Mouse (Mus musculus) neural tube, embryonic 14.5 days (tissue): ENCODE results near the gene Spem1. TPM values are rescaled to one million over a fixed set of nuclear protein-coding genes. Genes with fewer than 3 reads are reported as not detected.

Experiments used
- ATAC-seq: fragments of 200-750 bp; cut with Nextera tagmentation; 2 replicates; pipeline ENCODE4 v1.8.0; 2017; ENCODE audit warnings: low read depth, mild to moderate bottlenecking, moderate TSS enrichment, moderate library complexity
- H3K27ac ChIP-seq: fragments of 300-500 bp; sonication (generic); 2 replicates; pipeline ENCODE4 v1.5.1; 2014; ENCODE audit warnings: low read depth, mild to moderate bottlenecking, control low read depth, low read length, moderate library complexity, mixed read lengths
- H3K27me3 ChIP-seq: fragments of 300-500 bp; sonication (generic); 2 replicates; pipeline ENCODE4 v1.6.1; 2014; ENCODE audit warnings: low read length; ENCODE audit not compliant: control insufficient read depth, insufficient read depth
- H3K36me3 ChIP-seq: fragments of 300-500 bp; sonication (generic); 2 replicates; pipeline ENCODE4 v1.6.1; 2014; ENCODE audit warnings: low read length, mixed read lengths; ENCODE audit not compliant: control insufficient read depth, insufficient read depth
- H3K4me1 ChIP-seq: fragments of 300-500 bp; sonication (generic); 2 replicates; pipeline ENCODE4 v1.6.1; 2014; ENCODE audit warnings: low read length; ENCODE audit not compliant: control insufficient read depth, insufficient read depth
- H3K4me2 ChIP-seq: fragments of 300-500 bp; sonication (generic); 2 replicates; pipeline ENCODE4 v1.6.1; 2014; ENCODE audit warnings: mild to moderate bottlenecking, low read depth, low read length, control low read depth
- H3K4me3 ChIP-seq: fragments of 300-500 bp; sonication (generic); 2 replicates; pipeline ENCODE4 v1.5.1; 2014; ENCODE audit warnings: low read depth, low read length, control low read depth, mixed read lengths
- H3K9ac ChIP-seq: fragments of 300-500 bp; sonication (generic); replicated peaks from 2 replicates; pipeline ENCODE4 v1.6.1; 2014; ENCODE audit warnings: low read depth, mild to moderate bottlenecking, control low read depth, low read length, mixed read lengths
- H3K9me3 ChIP-seq: fragments of 300-500 bp; sonication (generic); 2 replicates; pipeline ENCODE4 v1.6.1; 2016; ENCODE audit warnings: low read length; ENCODE audit not compliant: control insufficient read depth
- WGBS: fragments of 180-500 bp; shearing (Covaris S2); extraction: QIAGEN DNeasy Blood & Tissue Kit; methylation state at CpG from one replicate; pipeline ENCODE4 v1.1.7; 2014; 5-methylcytosine and 5-hydroxymethylcytosine counted together
- polyA plus RNA-seq: library from polyadenylated mRNA; unstranded; fragments of >200 nt; fragmentation: Nextera tagmentation; extraction: Ambion mirVana; gene quantifications from 2 replicates; pipeline ENCODE4 v1.2.1, GENCODE M21; 2014

Spem1 gene
- polyA plus RNA-seq, 1 experiment from 2014 or later = 0.40 TPM

GRCm38 (mm10) chr11:69804652-69804940 lies 17.4 kb downstream of the Spem1 start:
- Histone ChIP-seq H3K4me3 (no peak overlapping the region), H3K27ac (no peak overlapping the region), H3K4me2 (peak overlapping the region; percentile 96; the same call in 1 of the 2 replicates), H3K27me3 (peaks cover 11% of the 10 kb centered on the region), H3K9me3 (no peaks in the 10 kb centered on the region), H3K4me1 (peaks cover 31% of the 10 kb centered on the region), H3K36me3 (no peaks in the 10 kb centered on the region), H3K9ac (0 out of 2 replicates have a peak overlapping the region, but pooled peaks have one; percentile 34)
- ATAC-seq = no peak
- WGBS = 4% methylated on average over 12 of the region's 12 CpGs

- Histone ChIP-seq H3K4me1 (peaks cover 37% of the 10 kb centered on the region), H3K27ac (no peak overlapping the region), H3K4me2 (peak overlapping the region; percentile 96), H3K27me3 (peaks cover 11% of the 10 kb centered on the region), H3K9ac (peak overlapping the region; percentile 50), H3K4me3 (peak overlapping the region; percentile 55), H3K36me3 (no peaks in the 10 kb centered on the region), H3K9me3 (no peaks in the 10 kb centered on the region)
- peak; percentile 36; the same call in 1 of the 2 replicates for ATAC-seq
- 1% methylated on average over 60 of the region's 60 CpGs for WGBS
Measured at GRCm38 (mm10) chr11:69803786-69804651, 18.0 kb downstream of the Spem1 start.

GRCm38 (mm10) chr11:69803328-69803727 lies 18.7 kb downstream of the Spem1 start:
- peaks cover 40% of the 10 kb centered on the region for H3K4me1 ChIP-seq
- H3K9me3 ChIP-seq = no peaks in the 10 kb centered on the region
- 1% methylated on average over 12 of the region's 12 CpGs for WGBS
- peak overlapping the region; percentile 50 for H3K9ac ChIP-seq
- H3K4me2 ChIP-seq = peak overlapping the region; percentile 96
- H3K36me3 ChIP-seq = no peaks in the 10 kb centered on the region
- peak overlapping the region; percentile 55 for H3K4me3 ChIP-seq
- H3K27me3 ChIP-seq = peaks cover 11% of the 10 kb centered on the region
- ATAC-seq = no peak
- H3K27ac ChIP-seq = no peak overlapping the region; the same call in 1 of the 2 replicates

- peak overlapping the region; percentile 96 for H3K4me2 ChIP-seq
- WGBS = under 1% methylated on average over 33 of the region's 33 CpGs
- peak overlapping the region; percentile 66 for H3K27ac ChIP-seq
- peaks cover 40% of the 10 kb centered on the region for H3K4me1 ChIP-seq
- H3K4me3 ChIP-seq = peak overlapping the region; percentile 55
- H3K27me3 ChIP-seq = peaks cover 11% of the 10 kb centered on the region
- 0 out of 2 replicates have a peak, but pooled peaks cover under 1% of the 10 kb centered on the region for H3K36me3 ChIP-seq
- H3K9me3 ChIP-seq = no peaks in the 10 kb centered on the region
- no peak for ATAC-seq
- peak overlapping the region; percentile 71 for H3K9ac ChIP-seq
Measured at GRCm38 (mm10) chr11:69802648-69803105, 19.3 kb downstream of the Spem1 start.

GRCm38 (mm10) chr11:69801379-69801977 lies 20.5 kb downstream of the Spem1 start, which contains the start of gene Fgf11:
Gene Fgf11 (minus strand): TSS chr11:69801857.
- Histone ChIP-seq H3K4me2 (peak within 1 kb of the TSS; percentile 96), H3K9ac (peak within 1 kb of the TSS; percentile 71), H3K27me3 (peaks cover 11% of the 10 kb centered on the region), H3K27ac (peak within 1 kb of the TSS; percentile 95), H3K4me3 (peak within 1 kb of the TSS; percentile 55), H3K36me3 (0 out of 2 replicates have a peak, but pooled peaks cover 4% of the 10 kb centered on the region), H3K4me1 (peaks cover 40% of the 10 kb centered on the region), H3K9me3 (no peaks in the 10 kb centered on the region)
- WGBS = under 1% methylated on average over 33 of the region's 33 CpGs
- no peak for ATAC-seq

- peak overlapping the region; percentile 95 for H3K27ac ChIP-seq
- peak overlapping the region; percentile 71 for H3K9ac ChIP-seq
- peak overlapping the region; percentile 96 for H3K4me2 ChIP-seq
- WGBS = 0% methylated on average over 36 of the region's 36 CpGs
- H3K9me3 ChIP-seq = no peaks in the 10 kb centered on the region
- peak; percentile 69 for ATAC-seq
- H3K27me3 ChIP-seq = peaks cover 11% of the 10 kb centered on the region
- peak overlapping the region; percentile 55 for H3K4me3 ChIP-seq
- peaks cover 40% of the 10 kb centered on the region for H3K4me1 ChIP-seq
- H3K36me3 ChIP-seq = 0 out of 2 replicates have a peak, but pooled peaks cover 4% of the 10 kb centered on the region
Measured at GRCm38 (mm10) chr11:69800392-69801197, 21.4 kb downstream of the Spem1 start.

- WGBS = 2% methylated on average over 11 of the region's 11 CpGs
- Histone ChIP-seq H3K4me2 (peak overlapping the region; percentile 96), H3K36me3 (0 out of 2 replicates have a peak, but pooled peaks cover 4% of the 10 kb centered on the region), H3K4me1 (peaks cover 40% of the 10 kb centered on the region), H3K4me3 (peak overlapping the region; percentile 55), H3K27me3 (peaks cover 8% of the 10 kb centered on the region), H3K27ac (peak overlapping the region; percentile 95), H3K9me3 (no peaks in the 10 kb centered on the region), H3K9ac (peak overlapping the region; percentile 71)
- peak; percentile 10 for ATAC-seq
Measured at GRCm38 (mm10) chr11:69800138-69800391, 21.9 kb downstream of the Spem1 start.

- Histone ChIP-seq H3K4me1 (peaks cover 38% of the 10 kb centered on the region), H3K27me3 (peaks cover 3% of the 10 kb centered on the region; the same call in 1 of the 2 replicates), H3K9me3 (no peaks in the 10 kb centered on the region), H3K27ac (peak overlapping the region; percentile 95), H3K9ac (peak overlapping the region; percentile 71; the same call in 1 of the 2 replicates), H3K4me3 (peak overlapping the region; percentile 55), H3K36me3 (0 out of 2 replicates have a peak, but pooled peaks cover 4% of the 10 kb centered on the region), H3K4me2 (peak overlapping the region; percentile 96)
- WGBS = 7% methylated on average over 12 of the region's 12 CpGs
- no peak for ATAC-seq
Measured at GRCm38 (mm10) chr11:69799394-69800137, 22.4 kb downstream of the Spem1 start.
